Mouse (Mus musculus): ENCODE results near the gene Psmd1.
A peak's percentile ranks its signal among the peaks of the same experiment; 100 is the strongest.

- TF ChIP-seq CTCF (IDR thresholded peaks at IDR 0.05 in 2 of 3, conservative IDR thresholded peaks at IDR 0.05 in 1 of 3; ENCODE audit: control insufficient read depth in 1 of 3, insufficient read depth in 1 of 3, low read depth in 2 of 3, low read length in 3 of 3, poor library complexity in 1 of 3, severe bottlenecking in 1 of 3): no peak
- TF ChIP-seq SMC3 (IDR thresholded peaks at IDR 0.05; ENCODE audit: low read depth, low read length): no peak
- TF ChIP-seq EP300 (IDR thresholded peaks at IDR 0.05; ENCODE audit: low read depth in 1 of 2, low read length in 2 of 2): peak; percentile 60 to 83
- TF ChIP-seq NELFE (IDR thresholded peaks at IDR 0.05; ENCODE audit: low read depth, low read length): no peak
- no peak; the same call in 1 of the 2 replicates for TF ChIP-seq MAFK (IDR thresholded peaks at IDR 0.05; ENCODE audit: borderline replicate concordance, low read depth, low read length)
- TF ChIP-seq ZNF384 (IDR thresholded peaks at IDR 0.05; ENCODE audit: low read depth, low read length): no peak
Observed at GRCm38 (mm10) chr1:86161061-86161460, 96.9 kb downstream of the Psmd1 start.
